Mouse (Mus musculus): Measurements from ENCODE around the gene Lgr4. TPM values are rescaled to one million over a fixed set of nuclear protein-coding genes. Genes with fewer than 3 reads are reported as not detected.

Lgr4 gene
- polyA plus RNA-seq, 1 experiment = 6.6 TPM

DNA sequence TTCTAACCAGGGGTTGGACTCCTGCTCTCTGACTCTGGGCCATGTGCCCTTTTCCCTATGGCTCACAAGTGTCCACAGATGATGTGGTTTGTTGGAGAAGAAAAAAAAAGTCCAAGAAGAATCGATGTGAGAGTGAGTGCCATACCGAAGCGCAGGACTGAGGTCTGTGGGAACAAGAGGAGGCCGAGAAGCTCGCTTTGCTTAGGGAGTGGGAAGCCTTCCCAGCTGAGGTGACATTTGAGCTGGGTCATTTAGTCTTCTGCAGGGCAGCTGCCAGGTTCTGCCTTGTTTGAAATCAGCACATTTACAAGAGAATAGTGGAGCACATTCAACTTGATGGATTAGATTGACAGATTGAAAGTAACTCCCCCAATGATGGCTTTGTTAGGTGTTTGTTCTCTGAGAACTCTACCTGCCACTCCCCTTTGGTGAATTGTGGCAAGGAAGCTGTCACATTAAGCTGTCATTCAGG, 24.6 kb downstream of the Lgr4 start:
- DNase-seq = no peak
- Histone ChIP-seq H3K4me3 (replicated peaks; ENCODE audit: extremely low read depth, low read depth, low read length) (no peak overlapping the region), H3K4me1 (ENCODE audit: control insufficient read depth, insufficient read depth, low read length) (no peaks in the 10 kb centered on the region)
- 64% methylated on average over 5 of the region's 5 CpGs for WGBS
- TF ChIP-seq CTCF (IDR thresholded peaks at IDR 0.05; ENCODE audit: insufficient read depth, low read length) (no peak), POLR2A (IDR thresholded peaks at IDR 0.05; ENCODE audit: borderline replicate concordance, extremely low read depth, low read depth, low read length) (no peak)

DNA sequence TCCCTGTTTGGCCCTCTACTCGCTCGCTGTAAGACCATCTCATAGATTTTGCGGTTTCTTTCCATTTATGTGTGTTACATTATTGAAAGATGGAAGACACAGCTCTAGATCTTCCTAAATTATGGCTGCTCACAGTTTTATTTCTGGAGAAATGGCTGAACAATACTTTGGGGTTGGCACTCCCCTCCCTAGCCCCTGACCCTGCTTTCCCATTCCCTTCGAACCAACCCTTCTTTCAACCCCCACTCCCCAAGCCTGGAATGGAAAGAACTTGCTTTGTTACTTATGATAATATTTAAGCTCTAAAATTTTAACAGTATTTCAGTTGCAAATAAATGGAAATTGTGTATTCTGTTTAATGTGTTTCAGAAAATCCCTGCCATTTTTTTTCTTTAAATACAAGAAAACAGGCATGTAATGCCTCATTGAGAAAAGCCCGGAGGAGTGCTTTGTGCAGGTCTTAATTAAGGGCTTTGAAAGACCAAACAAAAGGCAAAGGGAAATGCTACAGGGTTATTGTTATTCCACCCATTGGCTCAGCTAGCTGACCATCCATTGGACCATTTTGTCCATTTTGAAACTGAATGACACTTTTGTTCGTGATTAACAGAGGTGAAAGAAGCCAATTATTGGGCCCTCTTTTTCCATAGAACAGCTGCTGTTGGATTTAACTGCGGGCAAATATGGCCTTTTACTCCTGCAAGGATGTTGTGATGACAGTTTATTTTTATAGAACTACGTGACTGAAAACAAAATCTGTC, 25.5 kb downstream of the Lgr4 start:
- Histone ChIP-seq H3K4me1 (ENCODE audit: control insufficient read depth, insufficient read depth, low read length) (no peaks in the 10 kb centered on the region), H3K4me3 (replicated peaks; ENCODE audit: extremely low read depth, low read depth, low read length) (no peak overlapping the region)
- no peak for DNase-seq
- 86% methylated on average over 8 of the region's 8 CpGs for WGBS
- TF ChIP-seq CTCF (IDR thresholded peaks at IDR 0.05; ENCODE audit: insufficient read depth, low read length) (no peak), POLR2A (IDR thresholded peaks at IDR 0.05; ENCODE audit: borderline replicate concordance, extremely low read depth, low read depth, low read length) (no peak)

GRCm38 (mm10) chr2:109944995-109945394, 27.5 kb downstream of the Lgr4 start:
- H3K4me3 ChIP-seq (replicated peaks; ENCODE audit: extremely low read depth, low read depth, low read length) = no peak overlapping the region
- no peaks in the 10 kb centered on the region for H3K4me1 ChIP-seq (ENCODE audit: control insufficient read depth, insufficient read depth, low read length)
- no peak for DNase-seq
- 78% methylated on average over 9 of the region's 9 CpGs for WGBS
- TF ChIP-seq CTCF (IDR thresholded peaks at IDR 0.05; ENCODE audit: insufficient read depth, low read length) = no peak
- TF ChIP-seq POLR2A (IDR thresholded peaks at IDR 0.05; ENCODE audit: borderline replicate concordance, extremely low read depth, low read depth, low read length) = no peak

DNA sequence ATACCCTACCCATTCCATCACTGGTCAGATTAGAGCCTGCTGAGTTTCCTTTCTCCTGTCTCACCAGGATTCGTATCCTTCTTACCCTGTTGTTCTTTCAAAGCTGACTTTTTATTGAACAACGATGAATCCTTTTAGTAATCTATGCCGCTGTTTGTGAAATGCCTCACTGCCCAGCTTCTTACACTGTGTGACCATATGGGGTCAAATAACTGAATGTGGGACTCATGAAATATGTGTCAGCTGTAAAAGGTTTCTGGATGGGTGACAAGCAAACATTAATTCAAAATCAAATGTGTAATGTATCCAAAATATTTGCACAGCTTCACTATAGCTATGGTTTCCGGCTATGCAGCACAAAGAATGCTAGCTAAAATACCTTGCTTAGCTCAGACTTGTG, 28.1 kb downstream of the Lgr4 start:
- TF ChIP-seq POLR2A (IDR thresholded peaks at IDR 0.05; ENCODE audit: borderline replicate concordance, extremely low read depth, low read depth, low read length) = no peak
- no peak for TF ChIP-seq CTCF (IDR thresholded peaks at IDR 0.05; ENCODE audit: insufficient read depth, low read length)
- Histone ChIP-seq H3K4me3 (replicated peaks; ENCODE audit: extremely low read depth, low read depth, low read length) (no peak overlapping the region), H3K4me1 (ENCODE audit: control insufficient read depth, insufficient read depth, low read length) (no peaks in the 10 kb centered on the region)
- no peak for DNase-seq
- WGBS = 82% methylated on average over 4 of the region's 4 CpGs

GRCm38 (mm10) chr2:109946426-109946825, 29.0 kb downstream of the Lgr4 start:
- Histone ChIP-seq H3K4me3 (replicated peaks; ENCODE audit: extremely low read depth, low read depth, low read length) (no peak overlapping the region), H3K4me1 (ENCODE audit: control insufficient read depth, insufficient read depth, low read length) (no peaks in the 10 kb centered on the region)
- WGBS = 89% methylated on average over 6 of the region's 6 CpGs
- no peak for DNase-seq
- TF ChIP-seq POLR2A (IDR thresholded peaks at IDR 0.05; ENCODE audit: borderline replicate concordance, extremely low read depth, low read depth, low read length) = no peak

DNA sequence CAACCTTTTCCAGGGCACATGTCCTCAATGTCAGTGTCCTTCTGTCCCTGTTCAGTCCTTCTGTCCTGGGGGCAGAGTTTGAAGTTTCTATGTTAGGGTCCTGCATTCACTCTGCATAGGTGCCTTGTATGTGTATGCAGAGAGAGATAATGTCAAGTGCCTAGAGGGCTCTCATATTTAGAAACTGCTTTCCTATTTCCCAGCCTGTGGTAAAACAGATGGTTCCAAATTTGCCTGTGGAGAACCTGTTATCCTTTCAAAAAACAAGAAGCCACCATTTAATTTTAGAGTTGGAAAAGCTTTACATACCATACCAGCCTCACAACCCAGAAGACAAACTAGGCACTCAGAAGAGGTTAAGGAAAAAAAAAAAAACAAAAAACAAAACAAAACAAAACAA, 32.1 kb downstream of the Lgr4 start:
- Histone ChIP-seq H3K4me1 (ENCODE audit: control insufficient read depth, insufficient read depth, low read length) (no peaks in the 10 kb centered on the region), H3K4me3 (replicated peaks; ENCODE audit: extremely low read depth, low read depth, low read length) (no peak overlapping the region)
- DNase-seq = no peak
- TF ChIP-seq CTCF (IDR thresholded peaks at IDR 0.05; ENCODE audit: insufficient read depth, low read length) (no peak), POLR2A (IDR thresholded peaks at IDR 0.05; ENCODE audit: borderline replicate concordance, extremely low read depth, low read depth, low read length) (no peak)

- 65% methylated on average over 3 of the region's 3 CpGs for WGBS
- H3K4me1 ChIP-seq (ENCODE audit: control insufficient read depth, insufficient read depth, low read length) = no peaks in the 10 kb centered on the region
- no peak overlapping the region for H3K4me3 ChIP-seq (replicated peaks; ENCODE audit: extremely low read depth, low read depth, low read length)
- no peak for DNase-seq
- TF ChIP-seq POLR2A (IDR thresholded peaks at IDR 0.05; ENCODE audit: borderline replicate concordance, extremely low read depth, low read depth, low read length) (no peak), CTCF (IDR thresholded peaks at IDR 0.05; ENCODE audit: insufficient read depth, low read length) (no peak)
These were observed 32.9 kb downstream of the Lgr4 start for GRCm38 (mm10) chr2:109950311-109950710.

- no peak for DNase-seq
- no peak overlapping the region for H3K4me3 ChIP-seq (replicated peaks; ENCODE audit: extremely low read depth, low read depth, low read length)
- TF ChIP-seq CTCF (IDR thresholded peaks at IDR 0.05; ENCODE audit: insufficient read depth, low read length) (no peak), POLR2A (IDR thresholded peaks at IDR 0.05; ENCODE audit: borderline replicate concordance, extremely low read depth, low read depth, low read length) (no peak)
- WGBS = 68% methylated on average over 4 of the region's 4 CpGs
- no peaks in the 10 kb centered on the region for H3K4me1 ChIP-seq (ENCODE audit: control insufficient read depth, insufficient read depth, low read length)
These were observed 33.6 kb downstream of the Lgr4 start for GRCm38 (mm10) chr2:109951050-109951449.

DNA sequence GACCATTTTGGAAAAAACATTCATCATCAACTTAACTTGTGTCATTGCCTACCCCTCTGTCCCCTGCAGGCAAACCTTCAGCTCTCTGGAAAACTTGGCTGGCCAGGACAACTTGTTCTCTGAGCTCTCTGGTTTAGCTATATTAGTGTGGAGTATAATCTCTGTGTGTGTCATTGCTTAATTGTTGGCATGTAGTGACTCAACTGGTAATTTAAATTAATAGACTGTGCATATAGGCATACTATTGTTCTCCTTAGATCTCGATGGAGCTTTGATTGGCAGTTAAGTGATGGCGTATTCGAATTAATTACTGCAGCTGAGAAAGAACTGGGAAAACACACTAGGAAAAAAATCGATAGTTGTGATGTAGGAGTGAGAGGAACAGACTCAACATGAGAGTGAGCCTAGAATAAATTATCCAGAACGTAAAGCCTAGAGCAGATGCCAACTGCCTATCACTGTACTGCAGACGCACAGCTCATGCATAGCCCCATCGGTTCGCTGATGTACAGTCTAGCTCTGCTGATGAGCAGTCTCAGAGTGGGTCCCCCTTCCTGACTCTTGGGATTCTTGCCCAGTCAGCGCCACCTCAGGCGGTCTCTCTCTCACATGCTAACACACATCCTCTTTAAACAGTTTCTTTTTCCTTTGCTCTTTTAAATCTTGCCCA, 35.7 kb downstream of the Lgr4 start:
- Histone ChIP-seq H3K4me1 (ENCODE audit: control insufficient read depth, insufficient read depth, low read length) (no peaks in the 10 kb centered on the region; the same call in 1 of the 2 replicates), H3K4me3 (replicated peaks; ENCODE audit: extremely low read depth, low read depth, low read length) (no peak overlapping the region)
- no peak for TF ChIP-seq POLR2A (IDR thresholded peaks at IDR 0.05; ENCODE audit: borderline replicate concordance, extremely low read depth, low read depth, low read length)
- no peak for TF ChIP-seq CTCF (IDR thresholded peaks at IDR 0.05; ENCODE audit: insufficient read depth, low read length)
- WGBS = 82% methylated on average over 10 of the region's 10 CpGs
- DNase-seq = no peak

DNA sequence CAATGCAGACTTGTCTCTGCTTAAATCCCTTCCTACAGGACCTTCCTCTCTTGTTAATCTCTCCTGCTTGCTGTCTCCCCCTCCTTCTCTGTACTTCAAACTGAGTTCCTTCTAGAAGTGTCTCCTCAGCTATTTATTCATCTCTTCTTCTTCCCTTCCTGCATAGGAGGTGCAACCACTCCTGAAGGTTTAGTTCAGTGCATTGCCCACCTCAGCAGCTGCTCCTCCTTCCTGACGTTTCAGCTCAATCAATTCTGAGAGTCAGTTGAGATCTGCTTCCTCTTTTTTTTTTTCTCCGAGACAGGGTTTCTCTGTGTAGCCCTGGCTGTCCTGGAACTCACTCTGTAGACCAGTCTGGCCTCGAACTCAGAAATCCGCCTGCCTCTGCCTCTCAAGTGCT, 36.4 kb downstream of the Lgr4 start:
- Histone ChIP-seq H3K4me1 (ENCODE audit: control insufficient read depth, insufficient read depth, low read length) (no peaks in the 10 kb centered on the region; the same call in 1 of the 2 replicates), H3K4me3 (replicated peaks; ENCODE audit: extremely low read depth, low read depth, low read length) (no peak overlapping the region)
- DNase-seq = no peak
- WGBS = 57% methylated on average over 4 of the region's 4 CpGs
- TF ChIP-seq CTCF (IDR thresholded peaks at IDR 0.05; ENCODE audit: insufficient read depth, low read length) = no peak
